Mouse (Mus musculus) monocyte, adult 59 days (primary cell): ENCODE data around the gene Spaar. TPM values are rescaled to one million over a fixed set of nuclear protein-coding genes. Genes with fewer than 3 reads are reported as not detected.

Experiments used
- total RNA-seq, 2 experiments: library from RNA; stranded (reverse); gene quantifications; one replicate each; pipeline ENCODE4 v1.2.4; 2023

Gene Spaar
- total RNA-seq, result not detected

GRCm38 (mm10) chr4:43729794-43730550 lies at the start of gene Spaar:
Gene Spaar, plus strand, starts transcription at chr4:43730034.

GRCm38 (mm10) chr4:43700707-43701106 lies 29.1 kb upstream of the Spaar start, which contains the start of gene Olfr70:
Gene Olfr70, minus strand, starts transcription at chr4:43700807.

GRCm38 (mm10) chr4:43709869-43710268 lies 20.0 kb upstream of the Spaar start, which contains the start of gene Olfr71:
Gene Olfr71, minus strand, starts transcription at chr4:43710255.

GRCm38 (mm10) chr4:43726995-43727394 lies 2.8 kb upstream of the Spaar start, which contains the start of gene Hrct1:
Gene Hrct1, plus strand, starts transcription at chr4:43727188.

GRCm38 (mm10) chr4:43770909-43771308 lies 41.1 kb downstream of the Spaar start, which contains the start of gene Olfr159:
Gene Olfr159, minus strand, starts transcription at chr4:43771009.

Other genes starting within 250 kb of the Spaar start
- gene Sit1, start 246.3 kb upstream of the Spaar start, total RNA-seq, result not detected
- 10 to 100 TPM; 10.6 to 11.3 TPM for gene Ccdc107, start 237.1 kb upstream of the Spaar start, total RNA-seq
- 1 to 10 TPM; 2.5 to 2.6 TPM for gene Arhgef39, start 230.3 kb upstream of the Spaar start, total RNA-seq
- gene Car9, start 223.1 kb upstream of the Spaar start, total RNA-seq, result 1 to 10 TPM; 2.2 to 5.1 TPM
- gene Tpm2, start 206.3 kb upstream of the Spaar start, total RNA-seq, result under 1 TPM; 0.36 to 0.58 TPM
- gene Creb3, start 167.7 kb upstream of the Spaar start, total RNA-seq, result 100 to 1,000 TPM in 1 of 2 experiments, 10 to 100 TPM in 1; 69.0 to 105 TPM
- 100 to 1,000 TPM; 825 to 900 TPM for gene Tln1, start 167.3 kb upstream of the Spaar start, total RNA-seq
- 10 to 100 TPM; 27.9 to 30.9 TPM for gene Rgp1, start 151.3 kb upstream of the Spaar start, total RNA-seq
- gene Gba2, start 151.2 kb upstream of the Spaar start, total RNA-seq, result 10 to 100 TPM; 25.2 to 34.6 TPM
- not detected for gene Msmp, start 145.5 kb upstream of the Spaar start, total RNA-seq
- gene Npr2, start 98.1 kb upstream of the Spaar start, total RNA-seq, result under 1 TPM in 1 of 2 experiments, not detected in 1; 0.39 TPM
- not detected for gene Spag8, start 76.4 kb upstream of the Spaar start, total RNA-seq
- gene Hint2, start 73.6 kb upstream of the Spaar start, total RNA-seq, result 10 to 100 TPM; 13.7 to 14.6 TPM
- gene Tmem8b, start 61.1 kb upstream of the Spaar start, total RNA-seq, result 1 to 10 TPM; 1.9 to 2.2 TPM
- under 1 TPM in 1 of 2 experiments, not detected in 1; 0.13 TPM for gene Fam221b, start 60.9 kb upstream of the Spaar start, total RNA-seq
- not detected for gene Olfr70, start 29.2 kb upstream of the Spaar start, total RNA-seq
- not detected for gene Olfr71, start 19.8 kb upstream of the Spaar start, total RNA-seq
- not detected for gene Hrct1, start 2.8 kb upstream of the Spaar start, total RNA-seq
- not detected for gene Olfr159, start 41.0 kb downstream of the Spaar start, total RNA-seq
- not detected for gene Olfr156, start 93.9 kb downstream of the Spaar start, total RNA-seq
- gene Olfr157, start 110.2 kb downstream of the Spaar start, total RNA-seq, result not detected
- not detected for gene Olfr155, start 121.5 kb downstream of the Spaar start, total RNA-seq
- under 1 TPM; 0.18 to 0.39 TPM for gene Reck, start 145.5 kb downstream of the Spaar start, total RNA-seq
- gene Glipr2, start 227.4 kb downstream of the Spaar start, total RNA-seq, result 100 to 1,000 TPM in 1 of 2 experiments, 10 to 100 TPM in 1; 88.0 to 102 TPM